Mouse (Mus musculus) heart, adult 8-10 months (tissue): ENCODE measurements around the gene Ciita. TPM values are rescaled to one million over a fixed set of nuclear protein-coding genes. Genes with fewer than 3 reads are reported as not detected.

Source experiments
- DNase-seq: peaks from one replicate; pipeline ENCODE4 v3.0.0; 2022; ENCODE audit warnings: low spot score
- total RNA-seq, 4 experiments: library from RNA; stranded (reverse); gene quantifications; 2 replicates each; pipeline ENCODE4 v1.2.4; 2022

The Ciita gene
- total RNA-seq, 4 experiments from 2014 or later, result 0.35 to 0.92 (median 0.67) TPM

- DNase-seq, result no peak
Observed at GRCm38 (mm10) chr16:10518030-10518429, 38.2 kb downstream of the Ciita start.

GRCm38 (mm10) chr16:10520908-10521614 is 41.2 kb downstream of the Ciita start:
- DNase-seq, result peak; percentile 72

- peak; percentile 66 for DNase-seq
Observed at GRCm38 (mm10) chr16:10522811-10523210, 43.0 kb downstream of the Ciita start.

GRCm38 (mm10) chr16:10523650-10524049 is 43.8 kb downstream of the Ciita start:
- no peak for DNase-seq

GRCm38 (mm10) chr16:10524866-10525609 is 45.2 kb downstream of the Ciita start:
- no peak for DNase-seq

- DNase-seq, result no peak
Observed at GRCm38 (mm10) chr16:10525610-10525980, 45.7 kb downstream of the Ciita start.

- DNase-seq, result no peak
Observed at GRCm38 (mm10) chr16:10527046-10527644, 47.3 kb downstream of the Ciita start.

GRCm38 (mm10) chr16:10528382-10528781 is 48.5 kb downstream of the Ciita start:
- DNase-seq, result no peak

GRCm38 (mm10) chr16:10530179-10530578 is 50.3 kb downstream of the Ciita start:
- DNase-seq, result no peak

GRCm38 (mm10) chr16:10533781-10534180 is 53.9 kb downstream of the Ciita start:
- DNase-seq, result no peak

GRCm38 (mm10) chr16:10534567-10534966 is 54.7 kb downstream of the Ciita start:
- no peak for DNase-seq

- DNase-seq, result no peak
Observed at GRCm38 (mm10) chr16:10536323-10536722, 56.5 kb downstream of the Ciita start.

- no peak for DNase-seq
Observed at GRCm38 (mm10) chr16:10536961-10537360, 57.1 kb downstream of the Ciita start.

GRCm38 (mm10) chr16:10540763-10541597 is 61.1 kb downstream of the Ciita start:
- DNase-seq, result no peak

GRCm38 (mm10) chr16:10541598-10541930 is 61.7 kb downstream of the Ciita start:
- no peak for DNase-seq

GRCm38 (mm10) chr16:10542266-10542665 is 62.4 kb downstream of the Ciita start:
- no peak for DNase-seq

GRCm38 (mm10) chr16:10542698-10543365 is 63.0 kb downstream of the Ciita start, which contains the start of gene Dexi:
Dexi (minus strand) TSS chr16:10543054.
- DNase-seq, result peak; percentile 96

GRCm38 (mm10) chr16:10544995-10545622 is 65.2 kb downstream of the Ciita start, which contains the start of gene Clec16a:
Clec16a (plus strand) TSS chr16:10545339.
- DNase-seq, result peak; percentile 96

- no peak for DNase-seq
Observed at GRCm38 (mm10) chr16:10546865-10547264, 67.0 kb downstream of the Ciita start.

- DNase-seq, result no peak
Observed at GRCm38 (mm10) chr16:10548938-10549337, 69.1 kb downstream of the Ciita start.

- DNase-seq, result no peak
Observed at GRCm38 (mm10) chr16:10549600-10549999, 69.7 kb downstream of the Ciita start.
